Mouse (Mus musculus) left cerebral cortex, postnatal 25 days (tissue): Measurements from ENCODE around the gene Vmn1r166. TPM values are rescaled to one million over a fixed set of nuclear protein-coding genes. Genes with fewer than 3 reads are reported as not detected.
"Not testable (repeated sequence)": the region's sequence is repeated elsewhere in the genome, so short reads cannot be mapped to it uniquely, and the experiment has no call there.

Source experiments
- DNase-seq, 2 experiments: peaks; one replicate each; pipeline ENCODE4 v3.0.0; 2022; ENCODE audit warnings: low spot score in 2 of 2, mixed read lengths in 1 of 2
- intact Hi-C: fragments of 180-260 bp; cut with DNase I; formaldehyde crosslinking; loops from one replicate; pipeline ENCODE4 v1.15.1; 2025
- total RNA-seq, 2 experiments: library from RNA; stranded (reverse); gene quantifications; 2 replicates each; pipeline ENCODE4 v1.2.3; 2021

The Vmn1r166 gene
- total RNA-seq, result not detected

DNA sequence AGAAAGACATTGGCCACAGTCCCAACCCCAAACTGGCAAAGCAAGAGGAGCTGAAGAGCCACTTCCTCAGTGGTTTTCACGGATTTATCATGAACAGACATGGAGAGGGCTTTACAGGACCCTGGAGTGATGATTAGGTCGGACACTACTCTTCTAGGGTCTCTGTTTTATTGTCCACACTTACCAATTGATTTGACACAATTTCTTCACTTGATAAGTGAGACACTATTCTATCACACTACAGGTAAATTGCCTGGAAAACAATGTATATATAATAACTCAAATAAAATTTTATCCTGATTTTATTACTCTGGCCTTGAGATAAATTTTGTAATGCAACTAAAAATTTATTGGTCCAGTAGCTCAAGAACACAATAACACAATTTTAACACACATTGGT is at the start of gene Vmn1r166:
Vmn1r166 (minus strand) TSS at position 101 of the 400 bp plus-strand sequence.
- intact Hi-C loops, DNase-seq: not testable (repeated sequence)

DNA sequence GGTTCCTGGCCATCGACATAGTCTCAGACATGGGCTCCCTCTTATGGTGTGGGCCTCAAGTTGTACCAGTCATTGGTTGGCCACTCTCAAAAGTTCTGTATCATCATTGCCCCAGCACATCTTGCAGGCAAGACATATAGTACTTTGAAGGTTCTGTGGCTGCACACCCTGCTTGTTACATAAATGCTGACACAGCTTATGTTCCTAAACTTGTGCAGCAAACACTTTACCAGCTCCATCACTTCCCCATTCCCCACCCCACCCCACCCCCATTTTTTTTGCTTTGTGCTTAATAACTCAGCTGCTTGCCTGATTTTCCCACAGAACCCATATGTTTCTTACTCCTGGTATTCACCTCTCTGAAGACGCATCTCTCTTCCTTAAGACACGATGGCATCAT is 49.4 kb upstream of the Vmn1r166 start, which contains the start of gene Nlrp4e:
Nlrp4e (plus strand) TSS at position 301 of the 400 bp plus-strand sequence.
- DNase-seq, intact Hi-C loops: not testable (repeated sequence)

DNA sequence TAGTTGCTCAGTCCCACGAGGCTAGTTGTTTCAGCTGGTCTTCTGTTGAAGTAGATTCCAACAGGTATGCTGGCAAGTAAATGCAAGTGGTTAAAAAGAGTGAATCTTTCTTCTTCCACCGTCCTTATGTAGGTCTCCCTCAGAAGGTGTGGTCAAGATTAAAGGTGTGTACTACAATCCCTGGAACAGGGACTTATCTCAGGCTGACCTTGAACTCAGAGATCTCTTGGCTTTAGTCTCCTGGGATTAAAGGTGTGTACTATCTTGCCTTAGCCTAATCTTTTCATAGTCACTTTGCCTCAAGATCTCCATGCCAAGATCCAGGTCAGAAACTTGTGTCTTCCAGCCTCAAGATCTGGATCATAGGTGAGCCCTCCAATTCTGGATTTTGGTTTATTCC is 27.3 kb upstream of the Vmn1r166 start, which contains the start of gene Gm6902:
Gm6902 (minus strand) TSS at position 101 of the 400 bp plus-strand sequence.
- intact Hi-C loops, DNase-seq: not testable (repeated sequence)

DNA sequence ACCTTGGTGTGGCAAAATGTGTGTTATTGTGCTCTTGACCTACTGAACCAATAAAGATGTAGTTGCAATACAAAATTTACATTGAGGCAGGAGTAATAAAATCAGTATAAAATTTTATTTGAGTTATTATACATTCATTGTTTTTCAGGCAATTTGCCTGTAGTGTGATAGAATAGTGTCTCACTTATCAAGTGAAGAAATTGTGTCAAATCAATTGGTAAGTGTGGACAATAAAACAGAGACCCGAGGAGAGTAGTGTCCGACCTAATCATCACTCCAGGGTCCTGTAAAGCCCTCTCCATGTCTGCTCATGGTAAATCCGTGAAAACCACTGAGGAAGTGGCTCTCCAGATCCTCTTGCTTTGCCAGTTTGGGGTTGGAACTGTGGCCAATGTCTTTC is 34.5 kb downstream of the Vmn1r166 start, which contains the start of gene Vmn1r165:
Vmn1r165 (plus strand) TSS at position 301 of the 400 bp plus-strand sequence.
- intact Hi-C loops, result not testable (repeated sequence)

More for the DNA sequence above, 34.5 kb downstream of the Vmn1r166 start, which contains the start of gene Vmn1r165:
- not testable (repeated sequence) for DNase-seq

Other genes with a start within 250 kb of the Vmn1r166 start
- not detected for gene Gm4216, start 231.8 kb downstream of the Vmn1r166 start, total RNA-seq
- not detected for gene Vmn1r163, start 196.1 kb downstream of the Vmn1r166 start, total RNA-seq
- gene Gm8720, start 184.2 kb downstream of the Vmn1r166 start, total RNA-seq, result not detected
- not detected for gene Gm10662, start 107.2 kb downstream of the Vmn1r166 start, total RNA-seq
- not detected for gene Vmn1r165, start 34.4 kb downstream of the Vmn1r166 start, total RNA-seq
- not detected for gene Gm6902, start 27.2 kb upstream of the Vmn1r166 start, total RNA-seq
- gene Nlrp4e, start 49.5 kb upstream of the Vmn1r166 start, total RNA-seq, result not detected
- gene Nlrp5, start 134.2 kb upstream of the Vmn1r166 start, total RNA-seq, result not detected